Mouse (Mus musculus) lung, adult 18-20 months (tissue): Measurements from ENCODE around the gene 9930021J03Rik.

Source experiments
- DNase-seq, 2 experiments: peaks; one replicate each; pipeline ENCODE4 v3.0.0; 2022; ENCODE audit warnings: mixed read lengths in 2 of 2

Gene 9930021J03Rik

DNA sequence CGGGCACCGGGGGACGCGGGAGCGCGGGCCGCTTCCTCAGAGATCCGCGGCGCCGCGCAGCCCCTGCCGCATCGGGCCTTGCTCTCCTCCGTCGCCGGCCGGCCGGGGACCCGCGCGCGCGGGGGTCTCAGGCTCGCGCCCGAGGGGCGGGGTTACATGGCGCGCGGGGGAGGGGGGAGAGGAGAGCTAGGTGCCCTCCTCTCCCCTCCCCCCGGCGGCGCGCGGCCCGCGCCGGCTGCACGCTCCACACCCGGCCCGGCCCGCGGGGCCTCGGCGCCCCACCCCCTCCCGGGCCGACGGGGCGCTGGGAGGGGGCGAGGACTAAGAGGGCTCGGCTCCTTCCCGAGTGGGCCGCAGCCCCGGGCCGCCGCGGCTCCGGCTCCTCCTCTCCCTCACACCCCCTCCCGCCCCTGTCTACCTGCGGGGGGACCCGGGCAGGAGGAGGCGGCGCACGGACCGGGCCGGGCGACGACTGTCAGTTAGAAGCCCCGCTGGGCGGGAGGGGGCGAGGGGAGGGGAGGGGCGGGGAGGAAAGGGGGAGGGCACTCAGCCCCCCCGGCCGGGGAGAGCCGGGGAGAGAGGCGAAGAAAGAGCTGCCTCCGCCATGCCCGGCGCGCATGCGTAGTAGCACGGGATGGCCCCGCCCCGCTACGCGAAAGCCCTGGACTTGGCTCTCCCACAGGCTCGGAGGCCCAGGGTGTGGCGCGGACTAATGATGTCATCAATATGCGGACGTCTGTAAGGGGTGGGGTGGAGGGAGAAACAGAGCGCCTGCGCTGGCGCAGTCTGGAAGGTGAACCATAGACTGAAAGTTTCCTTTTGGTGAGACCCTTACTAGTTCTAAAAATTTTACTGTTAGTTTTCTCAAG lies at the start of gene 9930021J03Rik:
Gene 9930021J03Rik (minus strand): TSS at position 73 of the 869 bp plus-strand sequence.
- peak; percentile 98 to 99 for DNase-seq

DNA sequence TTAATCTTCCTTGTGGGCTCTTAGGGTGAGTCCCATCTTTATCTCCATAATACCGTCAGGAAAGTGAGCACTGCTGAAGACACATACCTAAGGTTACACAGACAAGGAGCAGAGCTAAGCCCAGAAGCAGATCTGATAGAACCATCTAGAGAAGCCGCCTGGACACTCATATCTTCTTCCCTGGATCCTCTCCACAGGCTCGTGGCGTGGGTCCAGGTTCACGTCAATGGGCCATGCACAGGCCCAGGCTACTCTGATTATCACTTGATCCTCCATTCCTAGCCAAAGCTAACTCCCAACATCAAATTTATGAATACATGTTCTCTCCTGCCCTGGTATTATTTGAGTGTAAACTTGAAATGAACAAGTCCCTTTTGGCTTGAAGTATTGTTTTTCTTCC lies 47.9 kb upstream of the 9930021J03Rik start:
- DNase-seq, result no peak

DNA sequence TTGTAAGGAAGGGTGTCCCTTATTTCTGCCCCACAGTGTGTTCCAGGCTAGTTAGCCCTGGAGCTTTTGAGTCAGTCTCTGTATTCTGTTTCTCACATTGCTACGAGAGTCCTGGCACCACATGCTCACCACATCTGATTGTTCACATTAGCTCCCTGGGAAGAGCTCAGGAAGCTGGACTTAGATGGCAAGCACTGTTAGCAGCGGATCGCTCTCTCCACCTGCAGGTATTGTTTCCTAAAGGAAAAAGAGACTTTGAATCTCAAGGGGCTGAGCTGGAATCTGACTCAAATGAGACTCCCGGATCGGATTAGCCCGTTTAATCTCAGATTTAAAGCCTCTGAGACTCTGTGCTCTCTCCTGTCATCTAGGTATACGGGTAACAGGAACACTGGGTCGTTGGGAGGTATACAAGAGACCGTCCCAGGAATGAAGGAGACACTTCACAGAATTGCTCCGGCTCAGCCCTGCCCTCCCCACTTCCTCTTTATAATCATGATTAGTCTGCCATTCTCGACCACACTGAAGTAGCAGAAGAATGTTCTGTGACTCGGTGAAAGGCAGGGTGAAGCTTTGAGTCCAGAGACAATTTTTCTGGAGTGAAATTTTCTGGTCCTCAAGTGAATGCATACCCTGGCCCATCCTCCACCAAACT lies 45.4 kb upstream of the 9930021J03Rik start:
- DNase-seq, result no peak

- no peak for DNase-seq
These were observed 44.2 kb upstream of the 9930021J03Rik start for GRCm38 (mm10) chr19:29849924-29850551.

DNA sequence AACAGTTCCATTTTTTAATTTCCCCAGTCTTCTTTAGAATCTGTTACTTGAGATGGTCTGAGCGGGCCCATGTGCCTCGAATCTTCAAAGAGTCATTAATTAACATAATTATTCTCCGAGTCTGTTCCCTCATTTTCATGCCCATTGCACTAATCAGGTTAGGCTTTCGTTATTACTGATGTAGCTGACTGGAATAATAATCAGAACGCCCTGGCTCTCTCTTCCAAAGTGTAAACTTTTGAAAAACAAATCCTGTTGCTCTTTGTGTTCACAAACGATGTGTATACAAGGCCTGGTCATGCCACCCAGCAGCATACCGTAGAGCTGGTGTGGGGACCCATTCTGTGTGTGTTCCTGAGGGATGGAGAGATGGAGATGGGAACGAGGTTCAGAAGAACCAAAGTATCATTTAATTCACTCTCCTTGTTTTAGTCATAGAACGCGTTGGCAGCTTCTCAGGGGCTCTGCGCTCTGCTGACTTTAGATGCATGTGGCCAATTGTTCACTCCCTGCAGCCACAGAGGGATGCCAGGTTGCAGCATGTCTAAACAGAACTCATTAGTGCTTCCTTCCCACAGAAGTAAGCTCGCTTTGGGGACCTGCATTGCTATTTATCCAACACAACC lies 38.4 kb upstream of the 9930021J03Rik start:
- DNase-seq, result no peak

DNA sequence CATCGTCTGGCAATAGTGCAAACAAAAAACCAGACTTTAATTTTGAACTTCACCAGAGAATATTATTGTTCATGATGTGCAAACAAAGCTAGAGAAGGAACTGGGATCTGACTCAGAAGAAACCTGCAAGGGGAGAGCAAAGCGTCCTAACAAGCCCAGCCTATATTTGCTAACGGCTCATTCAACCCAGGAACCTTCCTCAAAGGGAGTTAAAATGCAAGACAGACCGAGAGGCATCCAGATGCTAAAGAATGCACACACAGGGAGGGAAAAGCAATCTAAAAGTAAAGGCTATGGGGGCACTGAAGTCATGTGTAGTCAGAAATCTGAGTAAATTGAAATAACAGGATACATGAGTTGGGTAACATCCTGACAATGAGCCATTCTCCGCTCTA lies 37.8 kb upstream of the 9930021J03Rik start:
- DNase-seq, result no peak

DNA sequence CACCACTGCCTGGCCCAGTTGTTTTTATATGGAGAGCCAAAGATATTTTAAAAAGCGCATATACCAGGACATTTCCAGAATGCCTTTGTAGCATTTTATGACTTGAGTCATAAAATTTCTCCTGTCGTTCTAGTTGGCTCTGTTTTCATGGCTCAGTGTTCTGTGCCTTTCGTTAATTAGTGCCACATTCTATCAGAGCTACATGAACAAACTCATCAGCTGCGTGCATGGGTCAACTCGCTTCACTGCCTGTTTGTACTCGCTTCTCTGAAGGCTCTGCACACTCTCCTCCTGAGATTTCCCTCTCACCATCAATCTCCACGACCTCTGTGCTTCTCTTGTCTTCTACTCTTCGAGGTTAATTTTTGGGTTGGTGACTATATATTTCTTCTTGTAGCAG lies 37.2 kb upstream of the 9930021J03Rik start:
- DNase-seq, result no peak

GRCm38 (mm10) chr19:29840642-29841041 lies 34.9 kb upstream of the 9930021J03Rik start:
- peak; percentile 4 to 13 for DNase-seq

DNA sequence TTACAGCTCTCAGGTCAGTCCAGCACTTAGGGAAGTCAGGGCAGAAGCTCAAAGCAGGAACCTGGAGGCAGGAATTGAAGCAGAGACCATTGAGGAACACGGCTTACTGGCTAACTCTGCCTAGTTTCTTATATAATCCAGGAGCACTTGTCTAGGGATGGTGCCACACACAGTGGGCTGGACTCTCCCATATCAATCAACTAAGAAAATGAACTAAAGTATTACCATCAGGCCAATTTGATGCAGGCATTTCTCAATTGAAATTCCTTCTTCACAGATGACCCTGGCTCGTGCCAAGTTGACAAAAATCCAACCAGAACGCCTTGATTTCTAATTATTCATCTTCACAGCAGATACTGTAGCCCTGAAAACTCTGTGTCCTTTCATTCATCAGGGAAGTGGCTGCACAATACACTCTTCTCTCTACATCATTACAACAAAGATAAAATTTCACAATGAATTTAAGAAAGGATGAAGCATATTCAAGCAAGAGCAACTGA lies 32.9 kb upstream of the 9930021J03Rik start:
- DNase-seq, result peak in 1 of 2 experiments; percentile 20

- no peak for DNase-seq
These were observed 32.4 kb upstream of the 9930021J03Rik start for GRCm38 (mm10) chr19:29838171-29838570.

- DNase-seq, result no peak
These were observed 29.7 kb upstream of the 9930021J03Rik start for GRCm38 (mm10) chr19:29835364-29836034.

- no peak for DNase-seq
These were observed 25.1 kb upstream of the 9930021J03Rik start for GRCm38 (mm10) chr19:29830911-29831310.

- DNase-seq, result no peak
These were observed 22.8 kb upstream of the 9930021J03Rik start for GRCm38 (mm10) chr19:29828558-29828957.

- DNase-seq, result peak; percentile 17 to 41
These were observed 20.9 kb upstream of the 9930021J03Rik start for GRCm38 (mm10) chr19:29826686-29827085.

DNA sequence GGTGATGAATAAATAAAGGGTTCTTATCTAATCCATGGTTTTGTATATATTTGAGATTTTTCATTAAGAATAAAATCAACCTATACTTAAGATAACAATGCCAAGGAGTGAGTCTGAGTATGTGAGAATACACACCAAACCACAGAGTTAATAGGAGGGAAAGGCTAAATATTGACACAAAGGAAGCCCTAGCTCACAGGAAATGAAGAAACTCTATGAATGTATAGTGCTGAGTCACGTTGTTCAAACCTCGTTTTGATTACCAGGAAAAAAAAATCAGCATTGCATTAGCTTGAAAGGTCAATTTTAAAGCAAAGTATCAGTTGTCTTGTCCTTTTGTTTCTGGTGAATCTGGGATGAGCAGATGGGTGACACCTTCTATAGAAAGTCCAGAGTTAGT lies 19.2 kb upstream of the 9930021J03Rik start:
- DNase-seq, result no peak

DNA sequence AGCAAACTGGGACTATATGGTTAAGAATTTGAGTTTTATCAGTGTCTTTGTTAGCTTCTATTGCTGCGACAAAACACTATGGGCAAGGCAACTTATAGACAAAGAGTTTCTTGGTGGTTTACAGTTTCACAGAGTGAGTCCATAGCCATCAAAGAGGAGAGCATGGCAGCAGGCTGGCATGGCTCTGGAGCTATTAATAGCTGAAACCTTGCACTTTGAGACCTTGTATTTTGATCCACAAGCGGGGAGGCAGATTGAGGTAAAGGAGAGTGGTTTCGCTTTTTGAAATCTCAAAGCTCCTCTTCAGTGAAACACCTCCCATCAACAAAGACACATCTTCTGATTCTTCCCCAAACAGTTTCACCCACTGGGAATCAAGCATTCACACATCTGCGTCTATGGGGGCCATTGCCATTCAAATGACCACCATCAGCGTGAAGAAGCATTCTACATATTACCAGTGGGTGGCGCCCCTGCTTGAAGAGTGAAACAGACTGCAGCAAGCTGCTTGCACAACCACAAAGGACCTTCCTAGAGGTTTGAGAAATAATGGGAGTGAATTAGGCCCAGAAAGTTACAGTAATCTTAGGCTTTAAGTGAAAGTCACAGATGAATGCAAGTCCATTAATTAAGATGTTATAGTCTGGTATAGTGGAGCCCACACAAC lies 18.4 kb upstream of the 9930021J03Rik start:
- peak; percentile 46 to 68 for DNase-seq

DNA sequence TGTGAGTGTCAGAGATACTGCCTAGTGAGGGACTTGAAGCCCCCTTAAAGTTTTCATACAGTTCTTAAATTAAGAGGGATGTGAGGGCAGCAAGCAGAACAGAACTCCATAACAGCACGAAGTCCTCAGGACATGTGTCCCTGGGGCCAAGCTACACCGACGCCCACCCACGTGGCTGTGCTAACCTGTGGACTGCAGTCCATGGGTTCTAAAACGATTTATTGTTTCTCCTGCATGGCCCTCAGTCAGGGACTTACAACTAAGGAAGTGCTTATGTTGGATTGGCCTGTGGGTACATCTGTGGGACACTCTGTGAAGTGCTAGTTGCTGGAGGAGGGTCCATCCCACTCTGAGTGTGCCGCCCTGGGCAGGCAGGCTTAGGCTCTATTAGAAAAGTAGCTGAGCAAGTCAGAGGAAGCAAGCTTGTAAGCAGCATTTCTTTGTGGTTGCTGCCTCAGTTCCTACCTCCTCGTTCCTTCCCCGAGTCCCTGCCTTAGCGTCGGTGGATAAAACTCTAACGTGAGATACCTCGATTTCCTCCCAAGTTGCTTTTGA lies 17.7 kb upstream of the 9930021J03Rik start:
- no peak for DNase-seq

GRCm38 (mm10) chr19:29820966-29821365 lies 15.2 kb upstream of the 9930021J03Rik start:
- DNase-seq, result peak in 1 of 2 experiments; percentile 57

DNA sequence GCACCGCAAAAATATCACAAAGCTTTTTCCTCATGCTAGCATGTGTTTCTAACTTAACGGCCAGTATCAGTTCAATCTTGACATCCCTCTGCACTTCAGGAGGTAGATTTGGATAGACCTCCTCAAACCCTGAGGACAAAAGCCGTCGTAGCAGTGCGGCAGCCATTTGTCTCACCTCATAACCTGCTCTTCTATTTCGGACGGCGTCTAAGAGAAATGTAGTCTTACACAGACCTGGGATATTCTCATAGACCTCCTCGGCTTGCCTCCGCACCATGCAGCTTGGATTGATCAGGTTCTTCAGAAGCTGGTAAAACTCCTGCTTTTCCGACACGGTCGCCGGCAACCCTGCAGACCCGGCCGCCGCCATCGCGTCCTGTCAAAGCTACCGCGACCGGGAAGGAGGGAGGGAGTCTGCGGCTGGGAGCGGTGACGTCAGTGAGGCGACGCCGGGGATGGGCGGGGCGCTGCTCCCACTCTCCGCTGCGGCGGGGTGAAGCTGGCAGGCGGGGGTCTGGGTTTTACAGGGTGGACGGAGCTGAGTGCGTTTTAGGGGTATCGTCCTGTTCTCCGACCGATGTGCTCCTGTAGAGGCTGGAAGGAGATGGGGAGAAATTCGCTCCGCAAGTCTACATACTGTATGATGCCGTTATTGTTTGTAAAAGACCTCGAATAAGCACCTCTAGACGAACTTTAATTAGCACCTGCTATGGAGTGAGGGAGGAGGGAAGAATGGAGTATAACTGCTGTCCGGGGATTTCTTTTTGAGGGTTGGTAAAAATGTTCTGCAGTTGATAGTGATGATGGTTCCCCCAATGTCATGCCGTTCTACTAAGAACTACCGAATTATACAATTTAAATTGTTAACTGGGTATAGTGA lies 7.0 kb upstream of the 9930021J03Rik start, which contains the start of gene Ranbp6:
Gene Ranbp6 (minus strand): TSS at position 394 of the 880 bp plus-strand sequence.
- DNase-seq, result peak; percentile 91 to 92

DNA sequence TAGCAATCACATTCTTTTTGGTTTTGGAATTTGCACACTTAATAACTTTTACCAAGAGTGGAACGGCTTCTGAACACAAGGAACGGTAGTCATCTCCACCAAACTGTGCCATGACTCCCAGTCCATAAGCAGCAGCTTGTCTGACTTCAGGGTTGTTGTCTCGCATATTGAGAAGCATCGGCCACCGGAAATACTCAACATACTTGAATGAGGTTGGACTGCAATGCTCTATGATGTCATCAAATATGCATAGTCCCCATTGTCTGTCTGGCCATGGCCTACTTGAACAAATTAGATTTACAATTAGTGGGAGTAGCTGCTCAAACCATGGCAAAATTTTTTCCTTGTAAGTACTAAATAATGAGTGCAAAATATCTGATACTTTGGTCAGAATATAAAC lies 4.2 kb upstream of the 9930021J03Rik start:
- DNase-seq, result no peak
